Mouse (Mus musculus): ENCODE data around the gene Slc27a2. TPM values are rescaled to one million over a fixed set of nuclear protein-coding genes. Genes with fewer than 3 reads are reported as not detected.
A peak's percentile ranks its signal among the peaks of the same experiment; 100 is the strongest.
"Not testable (repeated sequence)": the region's sequence is repeated elsewhere in the genome, so short reads cannot be mapped to it uniquely, and the experiment has no call there.

Slc27a2 gene
- 9.4 and 10.2 TPM in 2 replicates for polyA plus RNA-seq (2012; rRNA removed)

DNA sequence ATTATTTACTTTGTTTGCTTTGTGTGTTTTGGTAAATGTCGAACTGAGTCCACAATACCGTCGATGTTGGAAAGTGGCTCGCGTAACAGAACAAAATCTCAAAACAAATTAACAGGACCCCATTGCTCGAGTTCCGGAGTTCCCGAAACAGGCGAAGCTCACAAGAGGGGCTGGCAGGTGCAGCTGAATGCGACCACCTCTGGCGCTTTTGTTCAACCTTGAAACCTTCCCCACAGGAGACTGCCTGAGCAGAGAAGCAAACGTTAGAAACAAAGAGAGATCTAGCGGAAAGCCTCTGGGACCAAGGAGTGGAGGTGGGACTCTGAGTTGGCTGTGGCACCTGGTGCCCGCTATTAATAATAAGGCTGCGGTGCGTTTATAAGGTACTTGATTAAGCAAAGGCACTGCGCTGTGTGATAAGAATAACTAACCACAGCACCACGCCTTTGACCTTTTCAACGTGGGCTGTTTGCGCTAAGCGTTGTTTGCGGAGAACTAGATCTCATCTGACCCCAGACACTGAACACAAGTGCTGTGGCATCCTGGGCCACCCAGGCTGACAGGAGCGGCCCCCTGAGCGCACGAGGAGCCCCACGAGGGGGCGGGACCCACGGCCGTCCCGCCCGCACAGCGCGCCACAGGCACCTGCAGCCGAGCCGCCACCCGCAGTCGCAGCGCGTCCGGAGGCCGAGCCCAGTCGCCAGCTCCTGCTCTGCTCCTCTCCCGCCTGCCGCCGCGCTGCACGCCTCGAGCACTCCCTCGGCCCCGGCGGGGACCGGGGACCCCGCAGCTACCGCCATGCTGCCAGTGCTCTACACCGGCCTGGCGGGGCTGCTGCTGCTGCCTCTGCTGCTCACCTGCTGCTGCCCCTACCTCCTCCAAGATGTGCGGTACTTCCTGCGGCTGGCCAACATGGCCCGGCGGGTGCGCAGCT is at the start of gene Slc27a2:
TSS of gene Slc27a2 (plus strand) at position 51 of the 934 bp plus-strand sequence.
- no peak for TF ChIP-seq POLR2A (IDR thresholded peaks at IDR 0.05; ENCODE audit: borderline replicate concordance, extremely low read depth, insufficient read depth, insufficient read length, poor library complexity, severe bottlenecking)
- DNase-seq (ENCODE audit: low read depth): peak; percentile 60

DNA sequence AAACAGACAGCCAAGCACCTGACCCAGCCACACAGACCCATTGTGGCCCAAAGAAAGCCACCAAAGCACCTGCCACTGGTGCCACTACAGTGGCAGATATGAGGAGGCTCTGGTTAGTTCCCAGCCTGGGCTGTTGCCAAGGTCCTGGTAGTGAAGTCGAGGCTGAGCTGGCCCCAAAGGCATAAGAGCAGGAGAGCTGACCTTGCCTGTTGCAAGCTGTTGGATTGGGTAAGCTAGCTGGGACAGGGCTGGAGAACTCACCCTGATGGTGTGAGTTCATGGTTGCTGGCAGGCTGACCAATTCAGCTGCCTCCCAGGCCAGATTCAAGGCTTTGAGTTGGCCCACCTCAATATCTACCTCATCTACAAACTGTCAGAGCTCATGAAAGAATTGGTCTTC is 47.1 kb upstream of the Slc27a2 start:
- no peak for TF ChIP-seq CTCF (IDR thresholded peaks at IDR 0.05; ENCODE audit: borderline replicate concordance, extremely low read depth, insufficient read depth, insufficient read length)
- TF ChIP-seq POLR2A (IDR thresholded peaks at IDR 0.05; ENCODE audit: borderline replicate concordance, extremely low read depth, insufficient read depth, insufficient read length, poor library complexity, severe bottlenecking): no peak

DNA sequence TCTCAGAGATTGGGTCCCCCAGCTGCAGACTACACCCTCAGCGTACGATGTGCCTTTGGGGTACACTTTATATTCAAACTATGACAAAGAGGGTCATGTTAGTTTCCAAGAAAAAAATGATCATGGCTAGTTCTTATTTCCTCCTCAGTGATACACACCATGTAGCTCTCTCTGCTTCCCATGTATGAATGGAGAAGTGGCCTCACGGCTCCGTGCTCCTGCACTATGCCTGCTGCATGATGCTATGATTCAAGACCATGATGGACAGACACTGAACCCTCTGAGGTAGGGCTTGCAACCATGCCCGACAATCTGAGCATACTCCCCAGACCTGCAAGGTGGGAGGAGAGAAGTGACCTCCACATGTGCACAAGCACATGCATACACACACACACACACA is 44.7 kb upstream of the Slc27a2 start:
- DNase-seq (ENCODE audit: low read depth): no peak
- TF ChIP-seq CTCF (IDR thresholded peaks at IDR 0.05; ENCODE audit: borderline replicate concordance, extremely low read depth, insufficient read depth, insufficient read length) (no peak), POLR2A (IDR thresholded peaks at IDR 0.05; ENCODE audit: borderline replicate concordance, extremely low read depth, insufficient read depth, insufficient read length, poor library complexity, severe bottlenecking) (no peak)

More for the DNA sequence above, 47.1 kb upstream of the Slc27a2 start:
- DNase-seq (ENCODE audit: low read depth): no peak

DNA sequence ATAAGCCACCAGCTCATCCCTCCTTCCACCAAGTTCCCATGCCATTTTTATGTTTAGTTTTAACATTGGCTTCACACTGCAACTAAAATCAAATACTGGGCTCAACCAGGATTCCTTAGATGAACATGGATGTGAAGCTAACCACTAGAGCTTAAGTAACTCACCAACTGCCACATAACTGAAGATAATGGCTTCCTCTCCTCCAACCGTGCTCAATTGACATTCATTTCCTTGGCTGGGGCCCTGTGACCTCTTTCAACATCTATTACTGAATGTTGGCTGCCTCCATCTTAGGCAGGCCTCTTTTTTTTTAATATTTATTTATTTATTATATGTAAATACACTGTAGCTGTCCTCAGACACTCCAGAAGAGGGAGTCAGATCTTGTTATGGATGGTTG is 44.0 kb upstream of the Slc27a2 start:
- TF ChIP-seq CTCF (IDR thresholded peaks at IDR 0.05; ENCODE audit: borderline replicate concordance, extremely low read depth, insufficient read depth, insufficient read length) (no peak), POLR2A (IDR thresholded peaks at IDR 0.05; ENCODE audit: borderline replicate concordance, extremely low read depth, insufficient read depth, insufficient read length, poor library complexity, severe bottlenecking) (no peak)
- DNase-seq (ENCODE audit: low read depth): no peak

DNA sequence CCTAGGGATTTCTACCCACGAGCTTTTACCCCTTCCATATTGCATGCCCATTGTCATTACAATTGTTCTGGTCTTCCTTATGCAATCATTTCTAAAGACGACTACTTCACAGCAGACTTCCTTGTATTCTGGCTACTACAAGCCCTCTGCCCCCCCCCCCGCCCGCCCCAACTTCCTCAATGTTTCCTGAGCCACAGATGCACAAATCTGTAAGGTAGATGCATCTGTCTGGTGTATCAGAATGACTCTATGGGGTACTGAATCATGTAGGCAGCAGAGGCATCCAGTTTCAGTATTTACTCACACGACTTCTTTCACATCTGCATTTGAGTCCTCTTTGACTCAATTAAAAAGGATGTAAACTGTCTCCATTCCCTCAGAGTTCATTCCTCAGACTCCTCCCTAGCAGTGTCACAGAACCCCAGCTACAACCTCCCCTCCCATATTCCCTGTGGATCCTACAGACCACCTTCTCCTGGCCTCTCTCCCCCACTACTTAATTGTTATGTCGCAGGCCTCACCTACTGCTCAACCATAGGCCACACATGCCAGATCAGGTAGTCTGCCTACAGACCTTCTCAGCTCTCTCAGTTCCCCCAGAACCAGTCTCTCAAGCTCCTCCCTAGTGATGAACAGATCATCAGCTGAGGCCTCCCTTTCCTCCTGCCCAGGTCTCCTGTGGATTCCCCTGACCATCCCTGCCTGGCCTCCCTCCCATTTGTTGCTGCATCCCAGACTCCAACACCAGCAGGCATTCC is 37.0 kb upstream of the Slc27a2 start:
- no peak for DNase-seq (ENCODE audit: low read depth)
- no peak for TF ChIP-seq POLR2A (IDR thresholded peaks at IDR 0.05; ENCODE audit: borderline replicate concordance, extremely low read depth, insufficient read depth, insufficient read length, poor library complexity, severe bottlenecking)
- no peak for TF ChIP-seq CTCF (IDR thresholded peaks at IDR 0.05; ENCODE audit: borderline replicate concordance, extremely low read depth, insufficient read depth, insufficient read length)

DNA sequence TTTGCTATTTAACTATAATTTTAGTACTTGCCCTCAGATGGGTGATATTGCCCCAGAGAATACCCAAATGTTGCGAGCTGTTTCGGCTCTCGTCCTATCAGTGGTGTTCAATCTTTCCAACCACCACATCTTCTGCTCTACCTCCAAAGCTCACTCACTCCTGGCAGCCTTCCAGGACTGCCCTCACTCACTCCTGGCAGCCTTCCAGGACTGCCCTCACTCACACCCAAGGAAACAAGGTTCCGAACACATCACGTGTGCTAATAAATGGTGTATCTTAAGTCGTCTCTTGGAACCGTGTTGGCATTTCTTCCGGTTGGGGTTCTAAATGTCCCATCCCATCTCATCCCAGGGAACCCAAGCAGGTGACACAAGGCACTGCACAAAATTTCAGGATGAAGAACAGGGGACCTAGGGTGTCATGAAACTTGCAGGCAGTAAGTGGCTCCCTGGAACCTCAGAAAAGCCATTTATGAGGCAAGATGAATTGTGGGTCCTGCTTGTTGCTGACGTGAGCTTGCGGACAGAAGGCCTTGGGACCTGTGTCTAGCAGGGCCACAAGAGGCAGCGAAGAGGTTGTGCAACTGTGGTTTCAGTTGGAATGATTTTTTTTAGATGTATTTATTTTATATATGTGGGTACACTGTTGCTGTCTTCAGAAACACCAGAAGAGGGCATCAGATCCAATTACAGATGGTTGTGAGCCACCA is 32.2 kb upstream of the Slc27a2 start:
- TF ChIP-seq POLR2A (IDR thresholded peaks at IDR 0.05; ENCODE audit: borderline replicate concordance, extremely low read depth, insufficient read depth, insufficient read length, poor library complexity, severe bottlenecking) (no peak), CTCF (IDR thresholded peaks at IDR 0.05; ENCODE audit: borderline replicate concordance, extremely low read depth, insufficient read depth, insufficient read length) (no peak)
- DNase-seq (ENCODE audit: low read depth): no peak

DNA sequence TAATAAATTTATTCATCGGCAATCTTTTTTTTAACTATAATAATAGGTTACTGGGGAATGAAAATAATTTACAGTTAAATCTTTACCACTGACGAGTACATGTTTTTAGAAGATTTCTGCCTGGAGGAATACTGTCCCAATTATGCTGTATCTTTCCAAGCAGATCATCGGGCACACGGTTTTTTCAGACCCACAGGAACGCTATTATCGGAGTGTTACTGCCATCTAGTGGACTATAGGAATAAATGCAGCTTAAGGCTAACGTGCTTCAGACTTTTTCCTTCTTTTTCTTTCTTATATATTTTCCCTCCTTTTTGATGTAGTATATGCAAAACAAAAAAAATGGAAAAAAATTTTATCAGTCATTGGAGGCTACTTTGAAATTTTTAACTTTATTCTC is 31.4 kb upstream of the Slc27a2 start:
- TF ChIP-seq POLR2A (IDR thresholded peaks at IDR 0.05; ENCODE audit: borderline replicate concordance, extremely low read depth, insufficient read depth, insufficient read length, poor library complexity, severe bottlenecking) (no peak), CTCF (IDR thresholded peaks at IDR 0.05; ENCODE audit: borderline replicate concordance, extremely low read depth, insufficient read depth, insufficient read length) (peak; percentile 71; the same call in 1 of the 2 replicates)
- DNase-seq (ENCODE audit: low read depth): peak; percentile 84

DNA sequence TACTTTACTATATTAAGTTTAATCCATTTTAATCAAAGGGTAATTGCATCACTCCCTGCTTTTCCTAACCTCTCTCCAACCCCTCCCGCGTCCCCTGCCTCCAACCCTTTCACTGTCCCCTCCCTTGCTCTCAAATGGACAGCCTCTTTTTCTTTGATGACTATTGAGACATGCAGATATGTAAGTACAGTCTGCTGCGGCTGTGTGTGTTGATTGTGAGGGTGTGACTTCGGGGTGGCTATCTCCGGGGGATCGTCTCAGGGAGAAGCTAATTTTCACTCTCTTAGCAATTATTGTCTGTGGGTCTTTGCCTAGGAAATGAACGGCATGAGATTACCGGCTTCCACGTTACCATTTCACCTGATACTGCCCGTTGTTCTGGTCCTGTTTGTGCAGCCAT is 30.7 kb upstream of the Slc27a2 start:
- TF ChIP-seq POLR2A (IDR thresholded peaks at IDR 0.05; ENCODE audit: borderline replicate concordance, extremely low read depth, insufficient read depth, insufficient read length, poor library complexity, severe bottlenecking): no peak
- TF ChIP-seq CTCF (IDR thresholded peaks at IDR 0.05; ENCODE audit: borderline replicate concordance, extremely low read depth, insufficient read depth, insufficient read length): no peak
- DNase-seq (ENCODE audit: low read depth): no peak

DNA sequence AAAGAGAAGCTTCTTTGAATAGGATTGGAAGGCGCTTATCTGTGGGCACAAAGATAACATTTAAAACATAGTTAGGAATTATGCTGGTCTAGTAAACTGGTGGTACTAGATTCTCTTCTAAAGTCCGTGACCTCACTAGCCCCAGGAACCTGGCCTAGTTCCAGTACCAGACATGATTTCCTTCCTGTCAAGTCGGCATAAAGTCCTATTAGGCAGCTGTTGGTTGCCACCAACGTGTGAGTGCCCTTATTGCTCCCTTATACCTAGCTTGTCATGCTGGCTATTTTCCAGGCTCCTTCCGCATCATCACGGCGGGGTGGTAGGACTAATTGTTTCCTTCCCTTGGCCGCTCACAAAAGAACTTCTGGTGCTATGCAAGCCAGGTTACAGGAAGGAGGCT is 30.2 kb upstream of the Slc27a2 start:
- peak; percentile 4 for DNase-seq (ENCODE audit: low read depth)
- TF ChIP-seq POLR2A (IDR thresholded peaks at IDR 0.05; ENCODE audit: borderline replicate concordance, extremely low read depth, insufficient read depth, insufficient read length, poor library complexity, severe bottlenecking) (no peak), CTCF (IDR thresholded peaks at IDR 0.05; ENCODE audit: borderline replicate concordance, extremely low read depth, insufficient read depth, insufficient read length) (no peak)

DNA sequence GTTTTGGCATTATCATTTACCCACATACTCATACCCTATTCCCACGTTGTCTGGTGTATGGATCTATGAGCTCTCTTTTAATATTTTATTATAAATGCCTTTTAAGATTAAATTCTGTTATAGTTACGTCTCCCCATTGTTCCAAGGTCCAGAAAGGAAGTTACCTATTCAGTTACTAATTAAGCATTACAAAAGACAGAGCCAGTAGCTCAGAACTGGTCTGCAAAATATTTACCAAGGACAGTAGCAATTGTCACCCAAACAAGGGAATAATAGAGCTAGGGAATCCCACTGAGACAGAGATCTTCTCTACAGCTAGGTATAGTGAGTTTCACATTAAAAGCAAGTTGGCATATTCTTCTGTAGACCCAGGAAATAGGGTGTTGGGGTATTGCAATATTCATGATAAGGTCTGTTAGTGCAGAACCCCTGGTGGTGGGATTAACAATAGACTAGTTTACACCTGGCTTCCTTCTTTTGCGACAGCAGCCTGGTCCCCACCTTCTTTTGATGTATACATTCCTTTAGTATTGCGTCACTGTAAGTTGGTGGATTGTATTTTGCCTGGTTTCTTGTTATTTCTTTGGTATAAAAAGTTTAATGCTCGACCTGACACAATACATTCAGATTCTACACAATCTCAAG is 29.0 kb upstream of the Slc27a2 start:
- DNase-seq (ENCODE audit: low read depth): not testable (repeated sequence)

DNA sequence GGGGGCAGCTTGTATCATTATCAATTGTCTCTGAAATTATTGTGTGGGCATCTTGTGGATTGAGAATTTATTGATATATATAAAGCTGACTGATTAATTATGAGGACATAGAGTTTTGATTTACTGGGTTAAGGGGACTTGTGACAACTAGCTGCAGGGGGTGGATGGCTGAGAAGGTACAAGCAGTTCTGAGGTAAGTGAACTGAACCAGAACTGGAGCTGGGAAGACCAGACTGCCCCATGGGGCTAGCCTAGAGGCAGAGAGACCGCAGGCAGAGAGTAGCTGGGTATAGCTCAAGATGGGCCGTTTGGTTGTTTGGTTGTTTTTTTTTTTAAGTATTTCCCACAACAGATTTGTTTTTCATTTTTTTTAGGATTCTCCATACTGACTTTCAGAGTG is 27.9 kb upstream of the Slc27a2 start:
- DNase-seq (ENCODE audit: low read depth): no peak
- TF ChIP-seq POLR2A (IDR thresholded peaks at IDR 0.05; ENCODE audit: borderline replicate concordance, extremely low read depth, insufficient read depth, insufficient read length, poor library complexity, severe bottlenecking) (no peak), CTCF (IDR thresholded peaks at IDR 0.05; ENCODE audit: borderline replicate concordance, extremely low read depth, insufficient read depth, insufficient read length) (no peak)
